Mouse (Mus musculus): ENCODE data around the gene Sp9.
A peak's percentile ranks its signal among the peaks of the same experiment; 100 is the strongest.

Sp9 gene

DNA sequence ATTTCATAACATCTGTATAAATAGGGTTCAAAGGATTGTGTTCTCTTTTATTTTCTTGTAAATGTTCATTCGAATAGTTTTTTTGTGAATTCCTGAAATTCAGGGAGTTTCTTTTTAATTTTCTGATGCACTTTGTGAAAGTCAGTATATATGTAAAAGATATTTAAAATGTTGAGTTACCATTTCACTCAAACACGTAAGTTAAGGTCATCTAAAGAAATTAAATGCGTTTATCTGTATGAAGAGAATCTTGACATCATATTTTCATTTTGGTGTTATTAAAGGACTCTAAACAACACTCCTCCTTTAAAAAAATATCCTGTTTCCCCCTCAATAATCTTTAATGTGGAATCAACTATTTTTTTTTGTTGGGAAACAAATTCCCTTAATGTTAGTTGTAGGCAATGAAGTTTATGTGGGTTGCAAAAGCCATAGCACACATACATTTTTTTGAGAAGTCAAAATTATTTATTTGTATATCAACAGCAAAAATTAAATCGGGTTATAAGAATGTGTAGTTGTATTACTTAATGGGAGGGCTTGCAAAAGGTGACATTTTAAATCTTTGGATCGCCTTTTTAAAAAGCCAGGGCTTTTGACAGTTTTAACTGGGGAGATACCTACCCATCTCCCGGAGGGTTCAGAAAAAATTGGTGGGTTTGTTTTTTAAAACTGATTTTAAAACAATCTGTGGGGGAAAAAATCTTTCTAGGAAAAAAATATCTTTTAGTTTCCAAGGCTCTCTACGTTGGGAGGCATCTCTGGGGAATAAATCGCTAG, 3.7 kb downstream of the Sp9 start:
- DNase-seq = no peak

DNA sequence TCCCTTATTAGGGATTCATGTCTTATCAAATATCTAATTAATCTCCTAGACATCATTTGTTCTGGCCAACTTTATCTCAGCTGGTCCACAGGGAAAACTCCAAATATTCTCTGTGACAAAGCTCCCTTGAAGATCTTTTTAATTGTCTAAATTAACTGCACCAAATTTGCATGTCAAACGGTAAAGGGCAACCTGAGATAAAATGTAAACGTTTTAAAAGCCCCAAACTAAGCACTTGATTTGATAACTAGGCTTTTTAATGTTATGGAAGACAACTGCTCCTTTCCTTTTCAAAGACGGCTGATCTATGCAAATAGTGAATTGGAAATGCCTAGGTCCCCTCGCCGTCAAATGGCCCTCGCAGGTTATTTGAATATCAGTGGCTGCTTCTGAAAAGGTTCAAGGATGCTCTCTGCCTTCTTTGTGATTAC, 4.4 kb downstream of the Sp9 start:
- DNase-seq = peak in 1 of 2 experiments; percentile 27

DNA sequence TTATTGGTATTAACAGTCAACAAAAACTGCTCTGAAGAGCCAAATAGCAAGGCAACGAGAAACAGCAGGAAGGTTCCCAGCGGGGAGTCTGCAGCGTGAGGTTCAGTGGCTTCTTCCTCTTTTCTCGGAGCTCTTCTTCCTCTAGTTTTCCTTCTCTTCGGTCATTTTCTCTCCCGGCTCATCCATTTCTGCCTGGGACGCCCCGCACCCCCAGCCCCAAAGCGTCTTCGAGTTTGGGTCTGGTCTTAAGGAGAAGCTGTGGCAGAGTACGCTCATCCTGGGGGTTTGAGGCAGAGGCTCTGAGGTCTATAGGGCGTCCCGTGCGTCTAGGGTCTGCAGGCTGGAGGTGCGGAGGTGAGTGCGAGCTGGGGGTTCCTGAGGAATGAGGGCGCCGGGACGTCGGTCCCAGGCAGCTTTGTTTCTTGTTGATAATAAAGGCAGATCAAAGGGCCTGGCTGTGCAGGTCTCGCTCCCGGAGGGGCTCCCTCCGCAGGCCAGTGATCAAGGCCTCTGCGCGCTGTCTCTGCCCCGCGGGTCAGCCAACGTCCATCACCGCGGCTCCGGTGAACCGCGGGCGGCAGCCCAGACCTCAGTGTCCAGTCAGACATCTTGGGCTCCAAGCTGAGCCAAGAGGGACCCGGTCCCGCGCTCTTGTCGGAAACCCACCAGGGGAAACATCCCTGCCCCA, 5.4 kb downstream of the Sp9 start:
- DNase-seq = peak; percentile 30 to 34

GRCm38 (mm10) chr2:73277709-73278075, 6.0 kb downstream of the Sp9 start:
- DNase-seq = peak; percentile 32 to 40

DNA sequence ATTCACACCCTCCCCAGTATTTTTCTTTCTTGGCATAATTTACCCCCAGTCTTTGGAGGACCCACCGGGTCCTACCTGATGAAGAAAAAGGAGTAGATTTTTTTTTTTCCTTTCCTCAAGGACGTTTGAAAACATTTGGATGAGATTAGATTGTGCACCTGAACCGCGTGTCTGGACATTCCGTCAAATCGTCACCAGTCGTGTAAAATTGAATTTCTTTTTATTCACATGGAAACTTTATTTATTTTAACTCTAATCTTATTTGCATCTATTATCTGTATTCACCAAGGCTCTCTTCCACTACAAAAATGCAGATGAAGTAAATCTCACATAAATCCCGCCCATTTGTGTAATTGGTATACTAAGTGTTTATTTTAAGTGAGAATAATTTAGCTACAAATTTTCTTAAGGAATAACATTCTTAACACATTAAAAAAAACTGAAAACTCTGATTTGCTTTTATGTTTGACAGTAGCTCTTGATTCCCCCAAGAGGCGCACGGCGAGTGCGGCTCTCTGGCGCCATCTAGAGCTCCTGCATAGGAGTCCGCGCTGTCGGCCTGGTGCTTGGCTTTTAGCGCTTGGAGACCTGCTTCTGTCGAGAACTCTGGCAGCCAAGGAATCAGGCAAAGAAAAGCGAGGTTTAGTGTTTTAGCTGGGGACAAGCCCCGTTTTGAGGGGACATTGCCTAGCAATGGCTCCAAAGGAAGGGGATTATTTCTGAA, 6.6 kb downstream of the Sp9 start:
- peak; percentile 91 to 93 for DNase-seq

DNA sequence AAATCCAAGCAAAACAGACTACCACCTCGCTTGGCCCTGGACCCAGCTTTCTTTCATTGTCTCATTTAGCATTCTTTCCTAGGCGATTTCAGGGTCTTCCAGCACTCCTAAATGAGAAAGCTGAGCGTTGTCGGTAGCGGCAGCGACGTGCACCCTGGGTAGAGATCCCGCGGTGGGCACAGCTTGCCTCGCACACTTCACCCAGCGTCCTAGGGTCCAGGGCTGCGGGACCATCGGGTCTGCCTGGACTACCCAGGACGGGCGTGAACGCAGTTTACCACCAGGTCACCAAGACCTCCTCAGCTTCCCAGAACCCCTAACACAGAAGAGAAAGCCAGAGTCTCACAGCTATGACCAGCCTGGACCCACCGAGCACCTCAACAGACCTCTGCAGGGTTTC, 7.1 kb downstream of the Sp9 start:
- no peak for DNase-seq

GRCm38 (mm10) chr2:73279271-73280038, 7.7 kb downstream of the Sp9 start:
- DNase-seq = no peak

DNA sequence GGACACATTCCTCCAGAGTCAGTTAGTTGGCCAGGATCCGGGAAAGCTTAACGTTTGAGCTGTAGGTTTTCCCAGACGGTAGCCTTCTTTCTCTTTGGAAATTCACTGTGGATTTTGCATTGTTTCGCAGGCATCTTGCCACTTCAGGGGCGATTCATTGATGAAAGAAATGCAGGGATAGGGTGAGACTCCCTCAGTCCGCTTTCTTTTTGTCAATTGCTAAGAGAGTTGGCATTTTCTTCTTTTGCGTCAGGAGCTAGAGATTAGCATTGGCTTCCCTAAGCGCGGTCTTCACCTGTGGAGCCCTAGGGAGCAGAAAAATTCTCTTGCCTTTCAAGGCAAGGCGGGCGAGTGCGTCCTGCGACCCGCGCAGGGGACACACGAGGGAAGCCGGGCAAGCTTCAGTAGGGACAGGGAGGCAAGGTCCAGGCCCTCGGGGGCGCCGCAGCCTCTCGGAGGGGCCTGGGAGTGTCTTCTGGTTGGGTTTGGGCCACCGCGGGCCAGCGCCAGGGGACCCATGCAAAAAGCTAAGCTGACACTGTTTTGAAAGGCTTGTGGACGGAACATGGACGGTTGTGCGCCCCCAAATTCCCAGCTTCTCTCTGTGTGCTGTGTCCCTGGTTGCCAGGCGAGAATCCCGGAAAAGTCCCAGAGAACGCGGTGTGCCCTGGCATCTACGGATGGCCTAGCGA, 8.8 kb downstream of the Sp9 start:
- DNase-seq = peak; percentile 20 to 27

DNA sequence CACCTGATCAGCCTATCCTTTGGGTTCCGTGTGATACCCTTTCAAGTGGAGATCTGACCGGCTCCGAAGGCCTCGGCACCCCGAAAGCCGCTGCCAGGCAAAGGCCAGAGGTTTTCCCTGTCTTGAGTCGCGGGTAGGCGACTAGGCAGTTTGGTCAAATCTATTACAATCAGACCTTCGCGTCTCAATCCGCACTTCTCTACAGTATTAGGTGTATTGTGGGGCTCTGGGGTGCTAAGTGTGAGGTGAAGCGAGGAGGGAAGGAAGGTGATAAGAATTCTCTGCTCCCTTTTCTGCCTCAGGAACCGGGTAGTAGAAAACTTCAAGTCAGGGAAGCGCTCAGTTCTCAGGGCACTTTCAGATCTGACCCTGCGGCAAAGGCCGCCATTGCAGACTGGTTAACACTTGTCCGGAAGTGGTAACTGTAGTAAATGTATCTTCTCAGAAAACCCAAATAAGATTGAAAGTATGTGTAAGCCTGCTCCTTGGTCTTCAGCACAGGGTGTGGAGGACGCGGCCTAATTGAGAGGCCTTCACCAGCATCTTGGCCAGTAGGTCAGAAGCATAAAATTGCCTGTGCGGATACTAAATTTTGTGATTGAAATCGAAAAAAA, 9.4 kb downstream of the Sp9 start:
- DNase-seq = peak; percentile 13 to 26

DNA sequence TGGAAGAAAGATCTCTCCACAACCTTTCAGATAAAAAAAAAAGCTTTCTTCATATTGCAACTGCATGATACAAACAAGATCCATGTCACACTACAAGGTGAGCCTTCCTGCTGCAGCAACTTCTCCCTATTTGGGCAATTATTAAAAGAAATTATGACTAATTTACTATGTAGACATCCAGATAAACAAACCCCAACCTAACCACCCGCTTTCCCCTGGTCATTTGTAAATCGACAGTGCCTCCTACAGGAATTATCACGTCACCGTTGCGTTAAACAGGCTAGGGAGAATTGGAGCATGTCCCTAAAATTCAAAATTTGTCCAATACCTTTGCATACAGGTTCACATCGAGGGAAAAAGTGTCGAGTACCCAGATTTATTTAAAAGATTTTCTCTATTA, 10.0 kb downstream of the Sp9 start:
- no peak for DNase-seq

DNA sequence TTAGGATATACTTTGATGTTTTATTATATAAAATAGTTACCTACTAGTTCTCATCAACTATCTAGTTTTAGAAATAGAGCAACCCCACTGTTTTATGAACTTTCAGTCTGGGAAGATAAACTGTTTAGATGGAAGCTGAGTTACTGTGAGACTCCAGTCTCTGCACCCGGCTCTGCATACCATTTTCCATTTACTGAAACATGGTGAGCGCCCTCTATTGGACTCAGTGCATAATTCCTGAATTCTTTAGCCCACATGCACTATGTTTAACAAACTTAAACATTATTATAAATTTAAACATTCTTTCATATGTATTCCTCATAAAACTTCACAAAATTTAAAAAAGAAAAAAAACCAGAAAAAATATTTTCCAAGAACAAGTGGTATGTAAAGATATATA, 13.9 kb downstream of the Sp9 start:
- DNase-seq = no peak

DNA sequence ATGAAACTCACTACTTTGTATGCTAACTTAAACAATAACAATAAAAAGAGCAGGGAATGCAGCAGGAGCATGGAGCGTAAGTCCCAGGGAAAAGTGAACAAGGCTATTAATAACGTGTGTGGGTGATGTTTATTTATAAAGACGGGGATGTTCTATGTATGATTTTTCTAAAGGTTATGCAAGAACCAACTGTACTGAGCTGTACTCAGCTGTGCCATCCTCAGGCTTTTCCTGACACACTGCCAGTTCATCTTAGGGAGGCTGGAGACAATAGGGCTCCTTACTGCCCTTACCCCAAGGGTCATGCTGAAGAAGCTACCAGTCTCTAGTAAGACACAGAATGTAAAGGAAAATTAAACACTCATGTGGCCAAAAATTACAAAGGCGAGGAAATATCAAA, 19.4 kb downstream of the Sp9 start:
- DNase-seq = no peak

- DNase-seq = no peak
These were observed 23.3 kb downstream of the Sp9 start for GRCm38 (mm10) chr2:73295023-73295422.

- DNase-seq = no peak
These were observed 26.4 kb downstream of the Sp9 start for GRCm38 (mm10) chr2:73298154-73298553.

DNA sequence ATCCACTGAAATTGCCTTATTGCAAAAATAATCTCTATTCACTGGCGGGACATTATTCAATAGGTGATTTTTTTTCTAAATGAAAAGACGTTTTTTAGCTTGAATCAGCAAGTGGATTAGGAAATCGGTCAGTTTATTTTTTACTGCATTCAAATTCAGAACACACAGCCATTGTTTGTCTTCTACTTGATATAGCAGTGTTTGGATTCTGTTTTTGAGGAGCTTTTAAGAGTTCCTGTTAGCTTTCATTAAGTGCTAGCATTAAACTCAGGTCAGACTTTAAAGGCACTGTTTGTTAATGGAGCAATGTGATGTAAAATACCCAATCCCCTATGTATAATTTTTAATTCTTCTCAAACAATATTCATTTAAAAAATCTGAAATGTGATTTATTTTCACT, 27.1 kb downstream of the Sp9 start:
- DNase-seq = no peak

- DNase-seq = no peak
These were observed 30.3 kb downstream of the Sp9 start for GRCm38 (mm10) chr2:73301979-73302378.

GRCm38 (mm10) chr2:73302722-73303121, 31.0 kb downstream of the Sp9 start:
- DNase-seq = no peak

GRCm38 (mm10) chr2:73304506-73304905, 32.8 kb downstream of the Sp9 start:
- no peak for DNase-seq

GRCm38 (mm10) chr2:73306006-73306405, 34.3 kb downstream of the Sp9 start:
- DNase-seq = no peak

GRCm38 (mm10) chr2:73312152-73313116, 40.7 kb downstream of the Sp9 start, which contains the start of the genes Scrn3 and Cir1:
TSS of gene Scrn3 (plus strand) at chr2:73312601.
TSS of gene Cir1 (minus strand) at chr2:73312701.
- peak; percentile 96 to 98 for DNase-seq

- peak; percentile 45 to 58 for DNase-seq
These were observed 41.4 kb downstream of the Sp9 start for GRCm38 (mm10) chr2:73313117-73313501.

Data from lung, postnatal 4 days (tissue).